Mouse (Mus musculus) cerebellum, postnatal 10 days (tissue): Measurements from ENCODE around the gene Hoxa9.
A peak's percentile ranks its signal among the peaks of the same experiment; 100 is the strongest.

Experiments used
- DNase-seq, 2 experiments: peaks; one replicate each; pipeline ENCODE4 v3.0.0; 2021; ENCODE audit warnings: mixed read lengths in 2 of 2

The Hoxa9 gene

GRCm38 (mm10) chr6:52177061-52177735, 53.7 kb downstream of the Hoxa9 start, which contains the start of gene 5730596B20Rik:
Gene 5730596B20Rik (plus strand): TSS chr6:52177498.
- peak in 1 of 2 experiments; percentile 44 for DNase-seq

- peak in 1 of 2 experiments; percentile 29 for DNase-seq
Measured at GRCm38 (mm10) chr6:52176391-52176790, 54.5 kb downstream of the Hoxa9 start.

- DNase-seq: peak in 1 of 2 experiments; percentile 43
Measured at GRCm38 (mm10) chr6:52175864-52176263, 55.0 kb downstream of the Hoxa9 start.

GRCm38 (mm10) chr6:52174968-52175751, 55.7 kb downstream of the Hoxa9 start:
- peak in 1 of 2 experiments; percentile 34 for DNase-seq

GRCm38 (mm10) chr6:52173648-52174047, 57.2 kb downstream of the Hoxa9 start:
- no peak for DNase-seq
